Mouse (Mus musculus): Measurements from ENCODE around the gene Rpl19.

The Rpl19 gene

DNA sequence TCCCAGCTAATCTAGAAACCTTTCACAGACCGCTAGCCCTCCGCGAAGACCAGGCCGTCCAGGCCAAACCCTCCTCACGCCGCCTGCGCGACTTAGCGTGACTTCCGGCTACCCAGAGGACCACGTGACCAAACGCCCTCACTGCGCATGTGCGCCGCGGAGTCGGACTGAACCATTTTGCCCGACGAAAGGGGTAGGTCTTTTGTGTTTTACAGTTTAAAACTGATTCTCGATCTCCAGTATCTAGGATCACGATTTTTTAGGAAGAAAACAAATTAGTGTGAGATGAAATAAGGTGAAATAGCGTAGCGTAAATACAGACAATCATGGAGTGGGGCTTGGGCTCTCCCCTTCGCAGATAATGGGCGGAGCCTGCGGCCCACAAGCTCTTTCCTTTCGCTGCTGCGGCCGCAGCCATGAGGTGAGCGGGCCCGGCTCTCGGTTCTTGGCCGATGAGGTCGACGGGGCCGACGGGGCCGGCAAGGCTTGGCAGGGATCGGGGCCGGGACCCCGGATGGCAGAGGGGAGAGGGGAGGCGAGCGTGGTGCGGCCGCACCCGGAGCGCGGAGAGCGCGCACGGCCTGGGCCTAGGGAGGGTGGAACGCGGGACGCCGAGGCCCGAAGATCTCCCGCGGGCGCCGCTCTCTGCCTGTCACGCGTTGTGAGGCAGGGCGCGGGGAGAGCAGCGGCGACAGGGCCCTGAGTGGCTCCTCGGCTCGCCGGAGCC, at the start of gene Rpl19:
Gene Rpl19, plus strand, starts transcription at position 141 of the 727 bp plus-strand sequence.
- peak; percentile 87 to 89 for DNase-seq (ENCODE audit: low spot score in 2 of 2)

DNA sequence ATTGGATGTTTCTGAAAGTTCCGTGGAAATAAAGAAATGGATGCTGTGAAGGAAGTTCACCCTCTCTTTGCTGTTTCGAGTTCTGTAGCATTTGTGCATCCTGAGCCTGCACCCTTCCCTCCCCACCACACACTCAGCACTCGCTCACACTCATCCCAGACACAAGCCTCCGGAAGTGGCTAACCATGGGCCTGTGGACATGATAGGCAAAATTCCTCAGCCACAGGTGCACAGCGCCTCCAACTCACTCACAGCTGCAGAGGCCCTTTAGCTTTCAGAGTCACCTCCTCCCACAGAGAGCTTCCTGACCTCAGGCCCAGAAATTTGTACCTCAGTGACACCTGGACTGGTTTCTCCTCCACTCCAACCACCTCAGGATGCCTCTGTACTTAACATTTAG, 48.7 kb upstream of the Rpl19 start:
- DNase-seq (ENCODE audit: low spot score in 2 of 2) = no peak

DNA sequence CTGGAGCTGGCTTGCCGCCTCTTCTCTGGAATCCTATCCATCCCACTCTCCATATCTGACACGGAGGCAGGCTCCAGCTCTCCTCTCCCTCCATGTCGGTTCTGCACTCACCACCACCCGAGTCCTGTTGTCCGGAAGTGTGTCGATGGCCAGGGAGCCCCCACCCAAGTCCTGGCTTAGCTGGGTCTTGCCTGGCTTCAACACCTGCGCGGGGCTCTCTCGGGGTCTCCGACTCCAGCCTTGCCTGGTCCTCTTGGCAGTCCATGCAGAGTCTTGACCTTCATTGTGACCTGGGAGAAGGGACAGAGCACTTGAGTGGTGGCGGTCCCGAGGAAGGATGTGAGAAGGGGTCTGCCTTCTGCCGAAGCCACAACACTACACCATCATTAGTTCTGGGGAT, 48.1 kb upstream of the Rpl19 start:
- DNase-seq (ENCODE audit: low spot score in 2 of 2) = no peak

DNA sequence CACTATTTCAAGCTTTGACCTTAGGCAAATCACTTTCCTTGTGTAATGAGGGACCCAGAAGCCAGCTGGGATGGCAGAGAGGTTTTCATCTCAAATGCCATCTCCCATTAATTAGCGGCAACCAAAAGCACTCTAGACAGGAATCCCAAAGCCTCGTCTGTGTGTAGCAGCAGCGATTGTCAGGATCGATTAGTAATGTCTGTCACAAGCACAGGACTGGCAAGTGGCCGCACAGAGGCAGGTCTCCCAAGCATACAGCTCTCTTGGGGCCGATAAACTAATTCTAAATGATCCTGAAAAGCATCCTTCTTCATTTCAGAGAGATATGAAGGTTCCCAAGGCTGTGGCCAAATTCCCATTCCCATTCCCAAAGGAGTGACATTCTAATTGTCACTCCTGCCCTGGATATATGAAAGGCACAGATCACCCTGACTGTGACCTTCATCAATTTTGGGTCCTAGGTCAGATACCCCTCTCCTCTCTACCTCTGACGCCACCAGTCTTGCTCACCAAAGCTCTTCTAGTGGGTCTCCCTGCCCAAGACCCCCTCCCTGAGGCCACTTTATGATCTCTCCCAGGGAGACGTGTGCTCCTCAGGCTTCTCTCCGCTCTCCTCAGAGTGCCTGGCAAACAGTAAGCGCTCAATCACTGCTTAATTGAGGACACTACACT, 46.5 kb upstream of the Rpl19 start:
- DNase-seq (ENCODE audit: low spot score in 2 of 2) = no peak

DNA sequence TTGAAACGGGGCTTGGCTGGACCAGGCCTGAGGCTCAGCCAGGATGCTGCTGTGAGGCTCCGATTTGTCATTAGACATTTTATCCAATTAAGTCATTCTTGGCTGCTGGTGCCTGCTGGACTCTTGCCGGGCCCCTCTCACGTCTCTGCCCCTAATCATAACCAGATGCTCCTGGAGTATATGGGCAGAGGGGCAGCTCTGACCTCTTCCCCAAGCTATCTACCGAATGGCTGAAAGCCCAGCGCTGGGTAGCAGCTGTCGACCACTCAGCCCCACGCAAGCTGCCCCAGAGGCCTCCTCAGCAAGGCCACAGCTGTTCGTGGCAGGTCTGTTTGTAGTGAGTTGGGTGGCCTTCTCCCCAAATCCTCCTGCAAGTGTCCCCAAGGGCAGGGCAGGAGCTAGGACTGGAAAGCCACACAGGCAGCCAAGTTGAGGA, 46.0 kb upstream of the Rpl19 start:
- no peak for DNase-seq (ENCODE audit: low spot score in 2 of 2)

DNA sequence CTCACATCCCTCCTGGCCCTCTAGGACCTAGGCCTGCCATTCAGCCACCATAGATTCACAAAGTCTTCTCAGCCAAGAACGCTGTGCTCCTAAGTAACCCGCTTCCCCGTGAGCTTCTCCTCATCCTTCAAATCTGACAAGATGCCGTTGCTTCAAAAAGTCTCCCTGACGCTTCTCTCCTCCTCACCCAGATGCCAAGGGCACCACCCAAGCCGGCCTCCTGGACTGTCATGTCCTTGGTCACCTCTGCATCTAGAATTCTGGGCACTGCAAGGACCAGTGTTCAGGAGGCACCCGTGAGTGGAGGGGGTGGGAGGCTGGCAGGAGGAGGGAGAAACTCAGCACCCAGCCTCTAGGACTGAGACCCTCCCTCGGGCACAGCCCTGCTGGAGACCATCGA, 43.8 kb upstream of the Rpl19 start:
- no peak for DNase-seq (ENCODE audit: low spot score in 2 of 2)

DNA sequence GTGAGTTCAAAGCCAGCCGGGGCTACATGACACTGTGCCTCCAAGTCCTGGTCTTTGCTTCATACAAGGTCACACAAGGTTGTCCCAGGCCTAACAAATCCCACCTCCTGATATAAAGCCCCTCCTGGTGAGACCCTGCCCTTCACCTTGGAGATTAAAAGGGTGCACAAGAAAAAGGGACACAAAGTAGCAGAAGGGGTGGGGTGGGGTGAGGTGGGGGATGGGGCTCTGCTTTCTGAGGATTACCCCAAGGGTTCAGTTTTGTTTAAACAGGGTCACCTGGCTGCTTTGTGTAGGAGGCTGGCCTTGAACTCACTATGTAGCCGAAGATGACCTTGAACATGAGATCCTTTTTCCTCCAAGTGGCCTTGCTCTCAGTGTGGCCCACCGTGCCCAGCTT, 43.0 kb upstream of the Rpl19 start:
- no peak for DNase-seq (ENCODE audit: low spot score in 2 of 2)

DNA sequence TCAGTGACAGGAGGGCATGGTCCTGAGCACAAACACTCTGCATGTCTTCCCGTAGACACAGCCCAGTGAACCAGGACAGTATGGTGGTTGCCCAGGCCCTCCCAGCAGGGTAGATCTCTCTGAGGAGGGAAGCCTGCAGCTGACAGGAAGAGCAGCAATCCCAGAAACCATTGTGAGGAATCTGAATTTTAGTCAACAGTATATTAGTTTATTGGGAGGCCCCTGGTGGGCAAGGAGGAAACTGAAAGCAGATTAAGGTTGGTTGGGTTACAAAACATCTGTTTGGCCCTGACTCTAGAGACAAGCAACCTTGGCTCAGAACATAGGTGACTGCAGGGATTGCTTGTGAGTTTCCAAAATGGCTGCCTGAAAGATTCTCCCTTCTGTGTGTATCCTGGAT, 42.5 kb upstream of the Rpl19 start:
- no peak for DNase-seq (ENCODE audit: low spot score in 2 of 2)

DNA sequence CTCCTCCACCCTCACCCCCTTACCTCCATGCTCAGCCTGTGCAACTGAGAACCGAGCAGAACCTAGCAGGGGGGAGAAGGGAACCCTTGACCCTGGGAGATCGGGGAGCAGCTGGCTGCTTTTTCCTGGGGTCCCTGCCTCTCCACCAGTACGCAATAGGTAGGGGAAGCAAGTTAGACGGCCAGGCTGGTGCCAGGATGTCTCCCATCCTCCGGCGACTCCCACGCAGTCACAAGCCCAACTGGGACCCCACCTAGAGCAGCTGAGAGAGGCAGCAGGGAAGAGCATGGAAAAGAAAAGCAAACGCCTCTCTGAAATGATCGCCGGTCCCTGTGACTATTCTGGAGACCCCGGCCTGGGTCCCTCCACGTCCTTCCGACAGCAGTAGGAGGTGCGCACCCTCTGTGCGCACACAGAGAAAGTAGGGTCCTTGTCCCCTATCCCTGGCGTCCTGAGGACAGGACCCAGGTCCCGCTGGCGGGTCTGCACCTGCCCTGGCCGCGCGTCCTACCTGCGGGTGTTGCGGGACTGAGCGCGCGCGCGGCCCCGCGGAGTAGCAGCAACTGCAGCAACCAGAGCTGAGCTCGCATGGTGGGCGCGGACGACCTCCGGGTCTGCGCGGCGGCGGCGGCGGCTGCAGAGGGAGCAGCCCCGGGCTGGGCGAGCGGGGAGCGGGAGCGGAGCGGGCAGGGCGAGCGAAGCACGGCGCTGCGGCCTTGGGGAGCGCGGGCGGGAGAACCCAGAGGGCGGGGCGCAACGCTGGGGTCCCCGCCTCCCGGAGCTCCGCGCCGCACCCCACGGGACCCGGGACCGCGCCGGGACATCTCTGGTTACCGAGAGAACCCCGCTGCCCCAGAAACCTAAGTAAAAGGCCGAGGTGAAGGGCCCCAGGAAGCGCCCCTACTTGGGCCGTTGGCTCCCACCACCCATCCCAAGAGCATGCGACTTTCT, 40.5 kb upstream of the Rpl19 start, which contains the start of gene Plxdc1:
Gene Plxdc1, minus strand, starts transcription at position 718 of the 951 bp plus-strand sequence.
- peak in 1 of 2 experiments; percentile 55 for DNase-seq (ENCODE audit: low spot score in 2 of 2)

DNA sequence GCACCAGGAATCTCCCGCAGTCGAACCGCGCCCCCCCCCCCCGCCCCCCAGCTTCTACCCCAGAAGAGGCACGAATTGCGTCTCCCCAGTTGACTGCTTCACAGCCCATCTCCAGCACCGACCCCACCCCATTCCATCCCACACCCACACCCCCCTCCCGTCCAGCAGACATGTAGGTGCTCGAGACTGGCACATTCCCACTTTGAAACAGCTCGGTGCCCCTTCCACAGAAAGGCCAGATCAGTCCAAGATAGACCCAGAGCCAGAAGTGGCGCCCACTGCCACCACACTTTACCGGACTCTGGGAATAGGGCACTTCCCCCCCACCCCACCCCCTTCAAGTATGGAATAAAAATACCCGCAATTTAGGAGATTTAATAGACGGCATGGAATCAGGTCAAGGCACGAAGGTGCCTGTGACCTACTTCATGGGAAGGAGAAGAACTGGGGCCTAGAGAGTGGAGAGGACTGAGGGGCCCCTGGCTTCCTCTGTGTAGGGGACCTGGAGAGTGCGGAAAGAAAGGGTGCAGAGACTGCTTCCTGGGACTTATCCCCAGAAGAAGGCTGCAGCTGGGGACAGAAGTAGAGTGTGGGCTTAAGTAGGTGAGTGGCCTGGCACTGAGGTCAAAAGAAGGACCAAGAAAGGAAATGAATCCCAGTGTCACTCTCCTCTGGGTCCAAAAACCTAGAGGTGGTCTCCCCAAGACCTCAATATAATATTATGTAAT, 39.6 kb upstream of the Rpl19 start:
- DNase-seq (ENCODE audit: low spot score in 2 of 2) = no peak

DNA sequence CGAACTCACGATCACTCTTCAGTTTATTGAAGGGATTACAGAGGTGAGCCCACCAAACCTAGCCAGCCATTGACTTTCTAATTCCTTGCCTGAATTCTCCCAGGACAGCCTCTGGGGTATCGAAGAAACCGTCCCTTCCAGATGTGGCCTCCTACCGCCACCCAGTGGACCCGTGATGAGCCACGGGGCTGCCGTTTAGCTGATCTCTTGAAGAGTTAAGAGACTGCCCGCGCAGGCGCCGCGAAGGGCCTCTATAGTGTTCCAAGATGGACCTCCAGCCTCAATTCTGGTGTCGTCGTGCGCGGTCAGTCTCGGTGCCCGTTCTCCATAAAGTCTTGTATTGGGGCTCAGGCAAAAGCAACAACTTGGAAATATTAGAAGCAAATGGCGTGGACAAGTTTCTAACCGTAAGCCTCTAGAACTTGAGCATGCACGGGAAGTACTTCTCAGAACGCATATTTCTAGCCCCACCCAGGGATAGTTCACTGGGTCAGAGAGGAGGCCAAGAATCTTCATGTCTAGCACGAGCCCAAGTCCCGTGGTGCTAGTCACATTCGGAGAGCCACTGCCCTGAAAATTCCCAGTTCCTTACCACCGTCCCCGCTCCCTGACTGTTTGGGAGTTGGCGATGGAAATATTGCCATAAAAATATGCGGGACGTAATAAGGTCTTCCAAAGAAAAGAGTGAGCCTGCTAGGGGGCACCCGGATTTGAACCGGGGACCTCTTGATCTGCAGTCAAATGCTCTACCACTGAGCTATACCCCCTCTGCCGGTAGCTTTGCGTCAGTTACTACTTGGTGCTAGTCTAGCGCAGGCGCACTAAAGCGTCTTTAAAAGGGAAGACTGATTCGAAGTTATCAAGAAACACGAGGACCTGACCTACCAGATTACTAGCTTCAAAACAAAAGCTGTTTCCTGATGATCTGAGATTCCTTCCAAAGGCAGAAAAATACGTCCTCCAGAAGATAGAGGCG, 38.7 kb upstream of the Rpl19 start:
- peak; percentile 92 to 94 for DNase-seq (ENCODE audit: low spot score in 2 of 2)

DNA sequence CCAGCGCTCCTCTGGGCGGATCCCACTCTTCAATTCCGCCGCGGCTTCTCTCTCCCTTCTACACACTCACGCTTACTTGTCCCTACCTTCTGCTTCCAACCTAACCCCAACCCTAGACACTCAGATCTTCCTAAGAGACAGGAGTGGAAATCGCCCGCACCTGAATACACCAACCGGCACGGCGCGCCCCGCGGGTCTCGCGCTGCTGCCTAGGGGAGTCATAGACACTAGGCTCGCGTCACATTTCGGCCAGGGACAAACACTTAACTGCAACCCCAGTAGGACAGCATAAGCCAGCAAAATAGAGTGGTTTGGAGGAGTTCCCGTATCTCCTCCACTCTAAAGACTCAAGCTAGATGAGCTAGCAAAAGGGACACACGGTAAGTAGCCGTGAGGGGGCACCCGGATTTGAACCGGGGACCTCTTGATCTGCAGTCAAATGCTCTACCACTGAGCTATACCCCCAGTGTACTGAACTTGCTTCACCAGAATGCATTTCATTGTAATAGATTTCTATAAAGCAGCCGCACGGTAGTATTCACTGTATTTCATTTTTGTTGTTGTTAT, 37.9 kb upstream of the Rpl19 start:
- peak; percentile 74 to 83 for DNase-seq (ENCODE audit: low spot score in 2 of 2)

DNA sequence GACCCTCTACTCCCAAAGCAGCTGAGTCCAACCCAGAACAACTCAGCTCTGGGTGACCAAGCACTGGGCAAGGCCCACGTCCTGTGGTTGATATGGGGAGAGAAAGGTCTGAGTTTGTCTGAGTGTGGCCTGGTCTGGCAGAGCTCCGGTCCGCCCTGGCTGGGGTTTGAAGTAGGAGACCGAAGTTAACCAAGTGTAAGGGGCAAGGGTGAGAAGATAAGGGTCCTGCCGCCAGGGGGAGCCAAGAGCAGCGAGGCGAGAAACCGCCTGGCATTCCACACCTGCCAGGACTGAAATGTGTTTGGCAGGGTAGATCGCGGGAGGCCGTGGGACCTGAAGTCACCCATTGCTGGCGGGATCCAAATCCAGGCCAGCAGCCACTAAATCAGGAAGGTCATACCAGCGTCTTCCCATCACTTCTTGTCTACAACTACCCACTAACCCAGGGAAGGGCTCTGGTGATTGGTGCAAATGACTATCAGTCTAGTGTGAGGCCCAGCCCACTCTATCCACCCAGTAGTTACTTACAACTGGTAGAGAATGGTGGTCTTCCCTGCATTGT, 31.9 kb upstream of the Rpl19 start:
- DNase-seq (ENCODE audit: low spot score in 2 of 2) = peak; percentile 64 to 83

DNA sequence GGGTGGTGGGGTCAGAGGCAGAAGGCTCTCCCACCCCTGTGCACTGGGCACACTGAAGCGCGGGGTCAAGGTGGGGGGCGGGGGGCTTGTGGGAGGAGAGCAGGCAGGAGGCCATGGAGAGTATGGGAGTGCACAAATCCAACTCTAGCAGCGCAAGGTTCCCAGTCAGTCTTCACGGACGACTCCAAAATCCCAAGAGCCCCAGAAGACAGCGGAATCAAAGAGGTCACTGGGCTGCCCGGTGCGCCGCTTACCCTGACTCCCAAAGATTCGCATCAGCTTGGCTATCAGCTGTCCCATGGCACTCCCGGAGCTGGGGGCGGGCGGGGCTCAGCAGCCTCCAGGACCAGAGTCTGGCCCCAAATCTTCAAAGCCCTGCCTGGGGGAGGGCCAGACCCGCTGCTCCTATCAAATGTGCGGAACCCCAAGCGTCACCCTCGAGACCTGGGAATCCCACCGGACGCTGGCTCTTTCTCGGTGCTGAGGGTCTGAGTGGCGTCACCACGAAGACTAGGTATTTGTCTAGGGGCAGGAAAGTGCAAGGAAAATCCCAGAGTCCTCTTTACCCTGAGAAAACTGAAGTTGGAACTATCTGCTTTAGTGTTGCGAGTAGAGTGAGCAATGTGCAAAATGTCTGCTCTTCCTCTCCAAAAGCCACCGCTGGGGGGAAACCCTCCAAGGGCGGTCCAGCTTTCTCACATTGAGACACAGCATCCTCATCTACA, 30.8 kb upstream of the Rpl19 start, which contains the start of gene Arl5c:
Gene Arl5c, minus strand, starts transcription at position 618 of the 725 bp plus-strand sequence.
- peak in 1 of 2 experiments; percentile 39 for DNase-seq (ENCODE audit: low spot score in 2 of 2)

DNA sequence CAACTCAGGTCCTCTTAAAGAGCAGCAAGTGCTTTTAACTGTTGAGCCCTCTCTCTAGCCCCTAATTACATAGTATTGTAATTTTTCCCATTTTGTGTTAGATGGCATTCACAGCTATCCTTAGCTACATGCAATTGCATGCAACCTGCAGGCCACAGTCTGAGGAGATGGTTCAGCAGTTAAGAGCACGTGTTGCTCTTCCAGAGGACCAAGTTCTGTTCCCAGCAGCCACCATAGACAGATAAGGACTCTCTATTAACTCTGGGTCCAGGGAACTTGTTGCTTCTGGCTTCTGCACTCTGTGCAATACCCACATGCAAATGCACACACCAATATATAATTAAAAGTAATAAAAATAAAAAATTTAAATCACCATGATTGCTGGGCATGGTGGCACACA, 29.8 kb upstream of the Rpl19 start:
- DNase-seq (ENCODE audit: low spot score in 2 of 2) = no peak

DNA sequence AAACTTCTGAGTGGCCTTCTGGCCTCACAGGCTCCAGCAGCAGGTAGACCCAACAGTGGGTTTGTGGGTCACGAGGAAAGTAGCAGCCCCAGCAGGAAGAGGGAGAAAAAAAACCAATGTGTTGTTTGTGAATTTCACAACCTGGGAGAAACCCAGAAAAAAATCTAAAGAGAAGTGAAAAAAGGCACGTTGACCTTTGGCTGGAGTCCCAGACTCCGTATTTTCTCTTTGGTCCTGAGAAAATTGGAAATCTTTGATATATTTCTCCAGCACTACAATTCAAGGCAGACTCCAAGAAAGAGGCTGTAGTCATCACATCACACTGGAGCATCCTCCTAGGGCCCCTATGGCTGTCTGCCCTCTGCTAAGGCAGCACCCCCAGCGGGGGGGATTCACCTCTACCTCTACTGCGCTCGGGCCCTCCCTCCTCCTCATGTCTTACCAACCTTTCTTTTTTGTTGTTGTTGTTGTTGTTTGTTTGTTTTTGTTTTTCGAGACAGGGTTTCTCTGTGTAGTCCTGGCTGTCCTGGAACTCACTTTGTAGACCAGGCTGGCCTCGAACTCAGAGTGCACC, 29.0 kb upstream of the Rpl19 start:
- no peak for DNase-seq (ENCODE audit: low spot score in 2 of 2)

DNA sequence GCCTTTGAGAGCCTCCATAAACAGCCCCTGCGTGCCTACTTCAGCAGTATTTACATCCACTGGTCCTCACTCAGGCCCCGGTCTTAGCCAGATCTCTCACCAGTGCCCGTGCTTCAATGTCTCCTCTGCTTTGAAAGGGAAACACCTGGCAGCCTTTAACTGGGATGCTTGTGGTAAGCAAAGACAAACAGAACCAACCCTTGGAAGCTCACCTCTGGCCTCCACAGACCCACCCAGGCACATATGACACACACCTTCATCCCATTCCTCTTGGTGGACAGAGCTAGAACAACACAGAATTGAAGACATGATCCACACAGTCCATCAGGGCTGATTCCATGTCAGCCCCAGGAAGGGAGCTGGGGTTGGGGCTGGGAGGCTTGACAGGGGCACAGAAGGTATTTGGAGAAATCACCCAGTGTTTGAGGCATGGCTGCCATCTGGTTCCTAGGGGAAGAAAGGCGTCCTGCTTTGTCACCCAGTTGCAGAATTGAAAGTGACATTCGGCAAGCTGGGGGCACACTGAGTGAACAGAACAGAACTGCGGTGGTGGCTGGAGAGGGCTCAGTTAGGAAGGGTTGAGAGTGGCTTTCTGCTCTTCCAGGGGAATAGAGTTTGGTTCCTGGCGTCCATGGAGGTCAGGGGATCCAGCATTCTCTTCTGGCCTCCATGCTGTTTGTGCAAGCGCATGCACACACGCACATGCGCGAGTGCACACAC, 28.3 kb upstream of the Rpl19 start:
- no peak for DNase-seq (ENCODE audit: low spot score in 2 of 2)

Measured in urinary bladder, adult 18-20 months (tissue).